Mouse (Mus musculus) adrenal gland, postnatal 25 days (tissue): ENCODE measurements at regions not wholly inside any gene's neighbourhood (a gene's known extent, or its start where the extent isn't known, plus 50 kb on each side); places are given as distances from the start of the nearest gene placed in this dataset.

Source experiments
- DNase-seq: peaks from one replicate; pipeline ENCODE4 v3.0.0; 2021; ENCODE audit warnings: mixed read lengths

DNA sequence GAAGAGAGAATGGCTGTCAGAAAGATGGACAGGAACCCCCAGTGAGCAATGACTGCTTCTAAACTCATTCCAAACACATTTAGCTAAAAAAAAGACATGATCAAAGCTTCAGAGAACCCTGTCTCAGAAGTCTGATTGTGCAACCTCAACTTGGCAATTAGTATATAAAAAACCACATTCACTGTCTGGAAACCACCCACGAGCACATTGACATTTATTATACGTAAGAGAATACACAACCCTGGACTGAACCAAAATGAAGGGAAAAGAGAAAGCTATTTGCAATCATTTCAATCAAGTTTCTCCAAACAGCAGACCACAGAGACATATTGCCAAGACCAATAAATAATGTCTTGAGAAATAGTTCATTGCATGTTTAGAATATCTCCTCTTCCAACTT, 820.7 kb upstream of the Adgrl2 start:
- DNase-seq, result no peak

DNA sequence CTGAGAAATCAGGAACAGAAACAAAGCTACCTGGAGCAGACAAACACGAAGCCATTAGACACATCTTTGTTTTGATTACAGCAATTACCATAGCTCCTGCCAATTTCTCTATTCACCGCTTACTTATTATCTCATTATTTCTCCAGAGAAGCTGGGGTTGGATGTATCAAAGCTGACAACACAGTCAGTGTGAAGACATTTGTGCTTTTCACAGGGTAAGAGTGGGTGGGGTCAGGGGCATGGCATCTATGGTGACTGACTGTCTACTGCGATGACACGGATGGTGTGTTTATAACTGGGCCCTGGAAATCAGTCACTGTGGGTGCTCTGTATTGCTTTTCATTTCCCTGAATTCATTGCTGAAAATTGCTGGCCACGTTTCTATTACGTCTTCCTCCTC, 815.0 kb upstream of the Adgrl2 start:
- DNase-seq, result no peak

DNA sequence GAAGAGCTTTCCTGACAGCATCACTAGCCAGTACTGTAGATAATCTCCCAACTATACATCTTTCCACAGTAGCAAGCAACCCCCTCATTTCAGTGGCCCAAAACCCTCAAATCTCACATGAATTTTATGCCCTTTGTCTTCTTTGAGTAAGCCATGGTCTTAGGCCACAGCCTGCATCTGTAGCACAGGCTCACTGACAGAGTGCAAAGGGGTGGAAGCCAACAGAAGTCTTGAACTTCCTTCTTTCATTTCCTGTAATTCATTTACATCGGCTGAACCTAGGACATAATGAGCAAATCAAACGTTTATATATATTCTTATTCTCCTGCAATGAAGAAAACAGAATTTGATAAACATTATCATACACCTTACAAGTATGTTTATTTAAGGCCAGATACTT, 805.8 kb upstream of the Adgrl2 start:
- no peak for DNase-seq

DNA sequence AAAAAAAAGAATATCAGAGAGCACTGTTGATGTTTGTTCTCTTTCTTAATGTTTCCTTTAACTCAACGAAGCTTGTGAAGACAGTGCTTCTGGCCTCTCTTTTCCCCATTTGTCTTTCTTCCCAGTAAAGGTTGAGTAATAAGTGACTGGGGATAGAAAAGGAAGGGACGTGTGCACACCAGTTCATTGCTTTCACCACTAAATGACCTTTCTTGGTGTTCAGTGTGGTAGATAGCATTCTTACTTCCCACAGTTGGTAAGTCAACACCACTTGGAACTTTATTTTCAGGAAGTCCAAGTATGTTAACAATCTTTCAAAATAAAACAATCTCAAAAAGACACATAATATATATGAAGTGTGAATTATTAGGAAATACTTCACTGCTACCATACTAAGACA, 801.2 kb upstream of the Adgrl2 start:
- DNase-seq, result no peak

DNA sequence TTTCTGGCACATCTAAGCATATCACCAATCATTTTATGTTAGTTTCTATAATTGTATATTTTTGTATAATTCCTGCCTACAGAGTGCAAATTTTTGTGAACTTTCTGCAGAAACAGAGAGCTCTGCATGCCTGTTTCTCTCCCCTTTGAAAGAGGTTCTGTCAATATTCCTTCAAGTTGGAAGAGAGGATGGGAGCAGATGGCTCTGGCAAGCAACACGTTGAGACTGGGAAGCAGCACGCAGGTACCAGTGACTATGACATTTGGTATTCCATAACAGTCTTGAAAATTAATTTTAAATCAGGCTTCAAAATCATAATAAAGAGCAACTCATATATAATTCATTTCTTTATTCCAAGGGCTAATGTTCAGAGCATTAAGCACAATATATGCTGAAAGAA, 795.7 kb upstream of the Adgrl2 start:
- no peak for DNase-seq

DNA sequence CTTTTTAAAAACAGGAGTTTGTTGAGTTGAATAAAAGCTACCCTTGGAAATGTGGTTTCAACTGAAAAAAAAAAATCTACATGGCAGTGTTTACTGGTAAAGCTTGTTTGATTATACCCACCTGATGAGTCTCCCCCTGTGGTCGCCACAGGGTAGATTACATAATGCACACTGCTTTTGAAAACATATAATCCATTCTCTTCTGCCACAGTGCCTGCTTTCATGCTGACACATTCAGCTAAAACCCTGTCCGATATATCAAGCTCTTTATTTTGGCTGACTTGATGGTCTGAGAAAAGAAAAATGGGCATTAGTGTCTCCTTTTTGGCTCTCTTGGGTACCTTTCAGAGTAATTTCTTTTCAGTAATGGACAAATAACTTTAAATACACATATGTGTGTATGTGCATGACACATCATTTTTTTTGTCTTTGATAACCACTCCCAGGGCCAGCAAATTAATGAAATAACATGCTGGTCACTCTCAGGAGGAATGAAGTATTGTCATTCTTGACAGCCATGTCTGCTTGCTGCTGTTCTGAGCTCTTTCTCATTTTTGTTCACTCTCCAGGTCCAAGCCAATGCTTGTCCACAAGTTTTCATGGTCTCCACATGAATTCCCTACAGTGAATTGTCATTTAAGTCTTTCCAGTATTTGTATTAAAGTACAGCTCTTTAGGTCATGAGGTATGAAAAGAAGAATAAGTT, 793.7 kb upstream of the Adgrl2 start:
- no peak for DNase-seq

DNA sequence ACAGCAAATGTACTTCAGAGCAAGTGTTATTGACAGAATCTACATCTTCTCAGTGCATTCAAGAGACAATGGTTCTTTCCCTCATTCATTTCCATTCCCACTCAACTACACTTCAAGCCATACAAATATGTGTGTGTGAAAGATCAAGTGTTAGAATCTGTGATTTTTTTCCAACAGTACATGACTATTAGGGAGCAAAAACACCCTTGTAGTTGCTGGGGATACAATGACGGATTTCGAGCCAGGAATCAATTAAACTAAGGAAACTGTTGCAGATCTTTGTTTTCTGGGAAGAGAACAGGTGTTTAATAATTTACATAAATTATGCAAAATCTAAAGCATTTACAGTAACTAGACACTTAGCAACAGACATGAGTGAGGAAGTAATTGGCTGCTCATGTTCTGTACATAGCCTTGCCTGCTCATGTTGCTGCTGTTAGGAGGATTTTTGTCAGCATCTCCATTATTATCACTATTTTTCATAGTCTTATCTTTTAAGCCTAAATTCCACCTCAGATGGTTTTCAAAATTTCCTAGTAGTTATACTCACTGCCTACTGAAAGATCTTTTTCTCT, 777.6 kb upstream of the Adgrl2 start:
- DNase-seq, result no peak

DNA sequence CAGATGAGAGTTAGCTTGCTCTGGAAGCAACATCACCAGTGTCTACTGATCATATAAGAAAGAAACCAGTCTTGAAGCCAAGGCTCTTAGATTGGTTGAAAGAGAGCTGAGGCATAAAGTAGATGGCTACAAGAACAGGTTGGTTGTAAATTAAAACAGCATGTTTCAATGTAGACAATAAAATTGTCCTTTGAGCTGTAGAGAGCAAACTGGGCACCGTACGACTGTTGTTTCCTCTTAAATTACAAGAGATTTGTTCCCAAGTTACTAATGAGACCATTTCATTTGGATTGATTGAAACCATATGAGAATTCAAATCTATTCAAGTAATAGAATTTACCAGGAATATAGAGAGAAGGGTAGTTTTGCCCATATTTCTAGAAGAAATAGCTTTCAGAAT, 770.9 kb upstream of the Adgrl2 start:
- no peak for DNase-seq

DNA sequence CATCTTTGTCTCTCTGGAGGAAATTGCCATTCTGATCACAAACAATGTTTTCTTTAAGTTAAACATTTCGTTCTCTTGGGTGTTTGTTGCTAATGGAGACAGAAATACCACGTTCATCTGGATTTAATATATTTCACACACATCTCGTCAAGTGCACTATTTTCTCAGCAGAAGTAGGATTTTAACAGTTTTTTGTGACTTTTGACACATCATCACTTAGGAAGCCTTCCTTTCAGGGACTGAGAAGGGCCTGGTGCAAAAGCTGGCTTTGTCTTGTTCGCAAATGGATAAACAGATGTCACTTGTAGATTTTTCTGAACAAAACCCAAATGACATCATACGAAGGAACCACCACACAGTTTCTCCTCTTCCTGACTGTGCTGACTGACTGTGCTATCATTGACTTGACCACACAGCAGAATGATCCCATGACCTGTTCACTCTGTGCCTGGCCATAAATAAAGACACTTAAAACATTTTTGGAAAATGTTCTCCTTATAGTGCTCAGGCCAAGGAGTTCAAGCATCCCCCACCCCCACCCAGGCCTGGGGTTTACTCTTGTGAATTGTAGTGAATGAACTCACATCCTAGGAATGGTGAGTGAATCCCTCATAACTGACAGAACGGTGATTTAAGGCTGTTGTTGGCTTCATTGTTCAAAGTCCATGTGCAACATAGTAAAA, 767.7 kb upstream of the Adgrl2 start:
- no peak for DNase-seq

DNA sequence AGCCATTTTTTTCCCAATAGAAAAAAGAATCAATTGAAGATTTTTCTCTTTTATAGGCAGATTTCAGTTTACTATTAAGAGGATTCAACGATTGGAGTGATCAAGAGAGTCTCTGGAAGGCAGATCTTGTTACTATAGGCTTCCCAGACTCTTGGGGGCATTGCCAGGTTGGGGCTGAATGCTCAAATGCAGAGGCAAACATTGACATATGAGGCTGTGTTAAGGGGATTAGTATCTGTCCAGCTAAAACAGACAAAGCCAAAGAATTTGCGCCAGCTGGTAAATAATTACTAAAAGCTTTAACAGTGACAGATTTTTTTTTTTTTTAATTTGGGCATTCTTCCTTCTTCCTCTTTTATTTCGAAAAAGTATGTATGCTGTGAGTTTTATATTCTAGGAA, 745.7 kb upstream of the Adgrl2 start:
- no peak for DNase-seq

DNA sequence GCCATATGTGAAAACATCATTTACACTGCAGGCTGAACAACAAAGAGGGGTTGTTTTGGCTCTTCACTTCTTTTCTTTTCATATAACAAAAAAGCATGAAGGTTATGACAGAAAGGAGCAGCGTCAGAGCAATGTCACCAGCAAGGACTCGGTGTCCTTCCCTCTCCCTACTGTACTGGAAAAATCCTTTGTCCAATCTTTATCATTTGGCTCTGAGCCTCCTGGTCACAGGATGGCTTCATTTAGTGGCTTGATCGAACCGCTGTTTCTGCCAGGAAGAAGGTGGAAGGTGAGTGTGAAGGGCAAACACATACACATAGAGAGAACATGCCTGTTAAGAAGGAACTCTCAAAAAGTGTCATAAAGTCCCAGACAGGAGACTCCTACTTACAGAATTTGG, 735.9 kb upstream of the Adgrl2 start:
- DNase-seq, result no peak

DNA sequence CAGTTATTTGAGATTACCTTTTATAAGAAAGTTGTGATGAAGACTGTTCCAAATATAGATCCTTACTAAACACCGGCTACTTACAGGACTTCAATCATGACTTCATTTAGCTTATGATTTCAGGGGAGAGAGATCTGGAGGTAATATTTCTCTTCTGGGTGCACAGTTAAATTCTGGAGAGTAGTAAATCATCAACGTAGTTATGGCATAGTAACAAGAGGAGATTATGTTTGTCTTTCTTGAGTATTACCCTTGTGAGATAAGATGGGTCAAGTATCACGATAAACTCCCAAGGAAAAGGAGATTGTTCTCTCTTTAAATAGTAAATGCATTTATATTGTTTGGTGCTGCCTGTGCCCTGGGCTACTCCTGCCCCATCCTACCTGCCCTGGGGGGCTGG, 734.5 kb upstream of the Adgrl2 start:
- DNase-seq, result no peak

DNA sequence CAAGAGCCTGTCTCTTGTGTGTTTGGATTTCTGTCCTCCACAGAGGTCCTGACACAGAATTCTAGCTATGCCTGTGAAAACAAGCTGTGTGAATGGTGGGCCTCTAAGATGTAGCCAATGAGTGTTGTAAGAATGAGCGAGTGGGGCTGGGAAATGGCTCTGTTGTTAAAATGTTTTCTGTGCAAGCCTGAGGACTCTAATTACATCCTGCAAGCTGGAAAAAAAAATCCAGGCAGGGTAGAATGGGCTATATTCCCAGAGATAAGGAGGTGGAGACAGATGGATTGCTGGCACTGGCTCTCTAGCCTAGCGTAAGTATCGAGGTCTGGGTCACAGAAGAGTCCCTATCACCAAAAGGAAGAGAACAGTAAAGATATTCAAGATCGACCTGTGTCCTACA, 731.5 kb upstream of the Adgrl2 start:
- DNase-seq, result no peak

DNA sequence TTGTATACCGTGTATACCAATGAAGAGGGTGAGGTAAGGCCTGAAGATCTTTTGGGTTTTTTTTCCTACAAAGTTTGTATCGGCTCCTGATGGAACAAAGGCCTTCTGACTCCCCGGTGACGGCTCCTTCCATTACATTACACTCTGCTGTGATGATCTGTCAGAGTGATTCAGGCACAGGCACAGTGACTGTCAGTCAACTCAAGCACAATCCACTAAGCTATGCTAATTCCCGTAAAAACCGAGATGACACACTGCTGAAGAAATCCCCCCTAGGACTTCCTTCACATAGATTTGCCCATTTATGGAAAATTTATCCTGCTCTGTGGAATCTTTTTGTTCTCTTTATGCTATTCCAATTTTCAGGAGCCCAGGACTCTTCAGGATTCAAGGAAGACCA, 730.0 kb upstream of the Adgrl2 start:
- no peak for DNase-seq

DNA sequence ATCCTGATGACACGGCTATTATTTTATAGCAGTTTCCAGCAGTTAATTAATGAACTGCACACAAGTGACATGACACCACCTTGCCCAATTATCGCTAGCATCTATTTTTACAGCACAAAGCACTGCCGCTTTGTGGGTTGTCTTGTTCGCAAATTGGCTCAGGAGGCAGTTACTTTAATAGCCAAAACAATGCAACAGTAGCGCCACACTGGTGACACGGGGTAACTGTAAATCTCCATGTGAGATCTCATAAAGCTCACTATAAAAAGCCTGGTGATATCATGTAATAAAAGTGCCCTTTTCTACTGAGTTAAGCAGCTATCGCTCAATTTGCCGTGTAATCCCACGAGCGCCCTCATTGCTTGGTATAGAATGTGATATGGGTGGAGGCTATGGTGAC, 715.4 kb upstream of the Adgrl2 start:
- DNase-seq, result no peak

DNA sequence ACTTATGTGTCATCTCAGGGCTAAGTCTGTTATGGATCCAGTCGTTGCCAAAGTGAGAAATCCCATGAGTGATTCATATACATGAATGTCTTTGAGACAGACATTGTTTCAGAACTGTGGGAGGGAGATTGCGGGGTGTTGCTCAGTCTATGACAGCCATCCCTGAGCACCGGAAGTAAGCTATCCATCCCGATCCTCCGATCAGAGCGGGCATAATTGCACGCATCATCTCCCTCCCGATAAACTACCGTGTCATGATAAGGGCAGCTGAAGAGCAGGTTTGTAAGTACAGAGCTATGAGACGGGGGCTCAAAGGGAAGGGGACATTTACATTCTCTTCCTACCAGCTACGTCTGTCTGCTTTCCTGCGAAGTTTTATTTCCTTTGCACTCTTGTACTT, 715.0 kb upstream of the Adgrl2 start:
- DNase-seq, result no peak

DNA sequence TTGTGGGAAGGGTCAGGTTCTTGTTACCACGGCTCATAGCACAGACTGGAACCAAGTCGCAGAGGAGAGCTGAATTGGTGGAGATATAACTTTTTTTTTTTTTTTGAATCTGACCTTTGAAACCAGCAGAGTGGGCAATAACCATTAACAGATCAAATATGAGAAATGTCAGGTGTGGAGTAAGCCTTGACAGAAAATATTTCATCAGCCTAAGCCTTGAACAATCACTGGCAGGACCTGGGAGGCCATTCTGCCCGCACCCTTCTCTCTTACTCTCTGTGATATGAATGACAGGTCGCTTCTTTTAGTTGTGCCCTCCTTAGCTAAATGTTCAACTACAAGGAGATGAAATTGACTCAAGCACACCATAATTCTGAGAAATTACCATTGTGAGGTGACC, 714.1 kb upstream of the Adgrl2 start:
- DNase-seq, result no peak

DNA sequence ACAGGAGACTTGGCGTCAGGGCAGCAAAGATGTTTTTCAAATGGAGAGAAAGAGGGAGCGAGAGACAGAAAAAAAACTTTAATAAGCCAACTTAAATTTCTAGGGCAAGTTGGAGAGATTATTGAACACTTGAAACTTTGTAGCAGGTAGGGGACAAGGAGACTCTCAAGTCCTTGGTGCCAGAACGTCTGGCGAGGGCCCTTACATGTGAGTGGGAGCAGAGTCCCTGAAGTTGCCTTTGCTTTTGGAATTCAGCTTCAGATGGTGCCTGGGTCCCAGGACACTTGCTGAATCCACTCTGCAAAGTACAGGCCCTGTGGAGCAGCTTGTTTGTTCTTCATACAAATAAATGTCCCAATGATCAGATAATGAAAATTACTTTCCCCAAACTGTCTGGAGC, 693.2 kb upstream of the Adgrl2 start:
- DNase-seq, result no peak

DNA sequence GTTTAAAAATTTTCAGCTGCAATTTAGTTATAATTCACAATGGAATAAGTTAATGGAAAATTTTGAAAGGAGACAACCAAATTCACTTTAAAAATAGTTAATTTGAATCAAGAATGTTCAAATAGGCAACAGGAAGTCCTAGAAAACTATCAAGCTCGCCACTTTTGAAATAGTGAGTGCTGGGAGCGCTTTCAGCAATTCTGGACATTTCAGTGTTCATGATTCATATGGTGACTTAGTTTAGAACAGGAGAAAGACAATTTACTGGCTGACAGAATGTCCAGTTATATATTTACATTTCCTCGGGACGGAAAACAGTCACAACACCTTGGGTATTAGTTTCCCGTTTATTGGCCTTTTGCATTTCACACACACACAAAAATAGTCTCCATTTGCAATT, 691.9 kb upstream of the Adgrl2 start:
- no peak for DNase-seq

DNA sequence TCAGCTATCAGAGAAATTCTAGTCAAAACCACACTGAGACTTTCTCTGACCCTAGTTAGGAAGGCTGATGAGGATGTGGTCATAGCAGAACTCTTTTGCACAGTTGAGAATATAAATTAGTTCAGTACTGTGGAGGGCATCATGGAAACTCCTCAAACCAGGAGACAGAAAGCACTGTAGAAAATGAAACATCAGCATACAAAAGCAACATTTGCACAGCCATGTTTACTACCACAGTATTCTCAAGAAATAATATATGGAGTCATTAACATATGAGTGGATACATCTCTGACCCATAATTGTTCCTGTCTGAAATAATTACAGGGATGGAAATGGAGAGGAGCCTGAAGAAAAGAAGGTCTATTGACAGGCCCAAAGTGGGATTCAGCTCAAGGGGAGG, 683.6 kb upstream of the Adgrl2 start:
- DNase-seq, result no peak

DNA sequence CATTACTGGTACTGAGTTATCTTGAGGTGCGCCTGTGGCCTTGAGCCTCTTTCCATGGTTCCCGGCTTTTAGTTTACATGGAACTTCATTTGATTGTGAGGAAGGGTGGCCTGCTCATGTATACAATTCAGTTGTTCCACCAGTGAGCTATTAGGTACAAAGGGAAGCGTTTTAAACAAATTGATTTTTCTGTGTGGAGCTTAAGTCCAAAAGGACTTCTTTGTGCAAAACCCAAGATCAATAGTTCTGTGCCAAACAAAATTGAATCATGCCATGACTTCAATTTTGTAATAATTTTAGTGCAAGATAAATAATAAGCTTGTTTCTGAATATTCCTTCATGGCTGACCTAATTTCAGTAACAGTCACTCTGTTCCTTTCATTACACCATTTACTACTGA, 674.3 kb upstream of the Adgrl2 start:
- no peak for DNase-seq

DNA sequence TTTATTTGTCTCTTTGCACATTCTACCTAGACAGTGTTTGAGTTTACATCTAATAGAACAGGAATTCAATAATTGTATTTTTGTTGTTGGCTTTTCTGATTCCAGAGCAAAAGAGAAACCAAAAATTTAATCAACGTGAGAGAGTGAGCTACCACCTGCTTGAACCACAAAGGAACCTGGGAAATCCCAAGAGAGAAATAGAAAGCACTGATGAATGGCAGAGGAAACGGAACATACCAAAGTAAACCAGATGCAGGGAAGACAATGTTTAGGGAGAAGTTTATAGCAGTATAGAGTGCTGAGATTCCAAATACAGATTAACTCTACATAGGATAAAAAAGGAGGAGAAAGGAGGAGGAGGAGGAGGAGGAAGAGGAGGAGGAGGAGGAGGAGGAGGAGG, 648.0 kb upstream of the Adgrl2 start:
- no peak for DNase-seq

DNA sequence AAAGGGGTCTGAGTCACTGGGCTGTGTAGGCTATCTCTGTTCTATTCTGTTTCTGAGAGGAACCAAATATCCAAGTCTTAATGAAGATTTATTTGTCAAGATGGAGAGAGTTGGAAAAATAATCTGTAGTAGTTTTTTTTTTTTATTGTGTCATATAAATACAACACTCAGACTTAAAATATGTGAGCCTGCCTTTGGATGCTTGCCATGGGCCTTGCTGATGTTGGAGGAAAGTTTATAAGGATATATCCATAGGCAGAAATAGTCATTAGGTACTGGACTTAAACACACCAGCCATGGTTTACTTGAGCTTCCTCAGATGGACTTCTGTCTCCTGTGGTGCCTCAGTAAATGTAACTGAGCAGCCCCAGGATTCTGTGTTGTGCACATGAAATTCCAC, 635.8 kb upstream of the Adgrl2 start:
- DNase-seq, result peak; percentile 15

DNA sequence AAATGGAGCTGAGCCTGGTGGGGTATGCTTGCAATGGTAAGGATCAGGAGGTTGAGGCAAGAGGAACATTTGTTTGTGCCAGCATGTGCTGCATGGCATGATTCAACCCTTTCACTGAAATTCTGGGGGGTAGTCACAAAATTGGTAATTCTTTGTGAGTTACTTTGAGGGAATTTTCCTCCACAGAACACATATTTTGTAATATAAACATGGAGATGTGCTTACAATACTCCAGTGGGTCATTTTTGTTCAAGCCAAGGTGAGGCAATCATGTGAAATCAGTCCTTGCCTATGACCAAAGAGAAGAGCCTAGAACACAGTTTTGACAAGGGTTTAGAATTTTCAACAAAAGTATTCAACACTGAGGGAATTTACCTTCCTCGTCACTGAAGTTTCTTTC, 635.1 kb upstream of the Adgrl2 start:
- DNase-seq, result no peak
